Mouse (Mus musculus): Measurements from ENCODE around the gene Cst7. TPM values are rescaled to one million over a fixed set of nuclear protein-coding genes. Genes with fewer than 3 reads are reported as not detected.

Gene Cst7
- polyA plus RNA-seq, 1 experiment from 2014 or later: 0.23 TPM

GRCm38 (mm10) chr2:150579628-150580027 is 9.4 kb downstream of the Cst7 start:
- ATAC-seq (ENCODE audit: low FRiP score): no peak

GRCm38 (mm10) chr2:150589076-150589475 is 18.9 kb downstream of the Cst7 start:
- DNase-seq (ENCODE audit: low spot score) (no peak), ATAC-seq (ENCODE audit: low FRiP score) (no peak)
- 76% methylated on average over 11 of the region's 11 CpGs for WGBS
- Histone ChIP-seq H3K4me2 (replicated peaks; ENCODE audit: low read depth, low read length) (no peak overlapping the region), H3K4me1 (replicated peaks; ENCODE audit: control insufficient read depth, insufficient read depth, low read length) (no peaks in the 10 kb centered on the region), H3K36me3 (ENCODE audit: control insufficient read depth, insufficient read depth, low read length) (peaks cover 4% of the 10 kb centered on the region; the same call in 1 of the 2 replicates), H3K27ac (ENCODE audit: low read depth, low read length) (no peak overlapping the region), H3K9ac (ENCODE audit: low read depth, low read length) (no peak overlapping the region), H3K27me3 (ENCODE audit: control insufficient read depth, insufficient read depth, low read length) (no peaks in the 10 kb centered on the region), H3K9me3 (ENCODE audit: control insufficient read depth, low read length) (no peaks in the 10 kb centered on the region), H3K4me3 (ENCODE audit: low read depth, low read length) (no peak overlapping the region)

More at GRCm38 (mm10) chr2:150579628-150580027, 9.4 kb downstream of the Cst7 start:
- DNase-seq (ENCODE audit: low spot score): no peak
- H3K4me1 ChIP-seq (replicated peaks; ENCODE audit: control insufficient read depth, insufficient read depth, low read length): no peaks in the 10 kb centered on the region
- peaks cover 7% of the 10 kb centered on the region; the same call in 1 of the 2 replicates for H3K36me3 ChIP-seq (ENCODE audit: control insufficient read depth, insufficient read depth, low read length)
- WGBS: 97% methylated on average over 1 of the region's 1 CpGs
- no peak overlapping the region for H3K9ac ChIP-seq (ENCODE audit: low read depth, low read length)
- H3K27ac ChIP-seq (ENCODE audit: low read depth, low read length): no peak overlapping the region
- no peaks in the 10 kb centered on the region for H3K27me3 ChIP-seq (ENCODE audit: control insufficient read depth, insufficient read depth, low read length)
- no peaks in the 10 kb centered on the region for H3K9me3 ChIP-seq (ENCODE audit: control insufficient read depth, low read length)
- H3K4me3 ChIP-seq (ENCODE audit: low read depth, low read length): no peak overlapping the region
- H3K4me2 ChIP-seq (replicated peaks; ENCODE audit: low read depth, low read length): no peak overlapping the region

DNA sequence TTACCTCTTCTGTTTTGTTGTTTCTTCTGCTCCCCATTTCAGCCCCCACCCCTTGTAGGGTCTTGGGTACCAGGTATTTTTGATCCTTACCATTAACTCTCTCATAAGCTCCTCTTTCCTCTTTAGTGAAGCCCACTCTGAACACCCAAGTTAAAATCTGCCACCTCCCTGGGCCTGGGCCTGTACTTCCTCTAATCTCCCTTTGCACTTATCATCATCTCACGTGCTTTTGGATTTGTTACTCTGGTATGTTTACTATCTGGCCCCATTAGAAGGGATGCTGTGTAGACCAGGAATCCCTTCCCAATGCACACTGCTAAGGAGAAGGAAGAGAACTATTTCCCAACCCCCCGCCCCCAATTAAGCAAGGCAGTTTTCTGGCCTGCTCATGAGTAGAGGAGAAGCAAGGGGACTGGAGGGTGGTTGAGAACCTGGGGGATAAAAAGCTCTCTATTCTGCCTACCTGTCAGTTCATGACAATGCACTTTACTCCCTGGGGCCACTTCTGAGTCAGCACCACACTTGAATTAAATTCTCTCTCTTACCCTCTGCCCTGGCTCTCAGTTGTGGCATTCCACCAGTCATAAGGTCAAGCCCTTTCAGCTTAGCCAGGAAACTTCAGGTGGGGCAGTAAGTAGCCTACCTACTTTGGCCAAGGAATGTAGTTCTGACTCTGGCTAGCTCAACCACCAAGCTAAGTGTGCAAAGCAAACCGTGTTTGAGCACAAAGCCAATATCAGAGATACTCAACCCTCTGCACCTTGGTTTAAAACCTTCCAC is 25.4 kb downstream of the Cst7 start:
- Histone ChIP-seq H3K27me3 (ENCODE audit: control insufficient read depth, insufficient read depth, low read length) (no peaks in the 10 kb centered on the region), H3K36me3 (ENCODE audit: control insufficient read depth, insufficient read depth, low read length) (no peaks in the 10 kb centered on the region), H3K9me3 (ENCODE audit: control insufficient read depth, low read length) (no peaks in the 10 kb centered on the region), H3K4me1 (replicated peaks; ENCODE audit: control insufficient read depth, insufficient read depth, low read length) (no peaks in the 10 kb centered on the region), H3K9ac (ENCODE audit: low read depth, low read length) (no peak overlapping the region), H3K4me3 (ENCODE audit: low read depth, low read length) (no peak overlapping the region), H3K27ac (ENCODE audit: low read depth, low read length) (no peak overlapping the region), H3K4me2 (replicated peaks; ENCODE audit: low read depth, low read length) (no peak overlapping the region)
- 89% methylated on average over 3 of the region's 3 CpGs for WGBS
- no peak for DNase-seq (ENCODE audit: low spot score)
- ATAC-seq (ENCODE audit: low FRiP score): no peak

DNA sequence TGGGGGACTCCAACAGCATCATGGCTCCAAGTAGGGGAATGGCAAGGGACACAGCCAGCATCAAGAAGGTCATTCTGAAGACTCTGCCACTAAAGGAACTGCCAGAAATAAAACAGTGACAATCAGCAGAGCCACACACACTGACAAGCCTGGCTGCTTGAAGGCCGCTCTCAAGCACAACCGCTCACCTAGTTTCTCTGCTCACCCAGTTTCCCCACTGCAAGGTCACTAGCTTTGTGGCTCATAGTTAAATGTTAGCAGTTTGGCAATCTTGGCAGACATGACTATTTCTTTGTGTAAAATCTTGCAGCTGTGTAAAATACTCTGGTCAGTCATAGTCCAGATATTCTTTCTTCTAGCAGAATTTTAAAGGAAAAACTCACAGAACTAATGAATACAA is 30.0 kb downstream of the Cst7 start:
- H3K9ac ChIP-seq (ENCODE audit: low read depth, low read length): no peak overlapping the region
- 96% methylated on average over 2 of the region's 2 CpGs for WGBS
- no peaks in the 10 kb centered on the region for H3K4me1 ChIP-seq (replicated peaks; ENCODE audit: control insufficient read depth, insufficient read depth, low read length)
- H3K4me3 ChIP-seq (ENCODE audit: low read depth, low read length): no peak overlapping the region
- H3K4me2 ChIP-seq (replicated peaks; ENCODE audit: low read depth, low read length): no peak overlapping the region
- no peak for DNase-seq (ENCODE audit: low spot score)
- no peak overlapping the region for H3K27ac ChIP-seq (ENCODE audit: low read depth, low read length)
- ATAC-seq (ENCODE audit: low FRiP score): no peak
- H3K9me3 ChIP-seq (ENCODE audit: control insufficient read depth, low read length): no peaks in the 10 kb centered on the region
- no peaks in the 10 kb centered on the region for H3K27me3 ChIP-seq (ENCODE audit: control insufficient read depth, insufficient read depth, low read length)
- no peaks in the 10 kb centered on the region for H3K36me3 ChIP-seq (ENCODE audit: control insufficient read depth, insufficient read depth, low read length)

DNA sequence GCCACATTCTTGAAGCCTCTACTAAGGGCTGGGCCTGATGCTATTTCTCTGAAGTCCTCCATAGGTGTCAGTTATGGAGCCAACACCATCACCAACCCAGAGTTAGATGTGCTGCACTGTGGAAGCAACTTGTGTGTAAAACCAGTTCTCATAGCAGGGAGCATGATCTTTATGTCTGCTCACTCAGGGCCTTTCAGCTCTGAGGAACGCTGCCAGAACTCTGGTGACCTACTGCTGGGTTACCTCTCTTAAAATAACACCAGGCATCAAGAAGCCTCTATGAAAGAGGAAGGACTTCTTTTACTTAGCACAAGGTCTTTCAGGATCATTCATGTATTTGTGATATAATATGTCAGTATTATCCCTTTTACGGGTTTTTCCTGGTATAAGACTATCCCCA is 32.0 kb downstream of the Cst7 start:
- ATAC-seq (ENCODE audit: low FRiP score) (no peak), DNase-seq (ENCODE audit: low spot score) (no peak)
- no peaks in the 10 kb centered on the region for H3K4me1 ChIP-seq (replicated peaks; ENCODE audit: control insufficient read depth, insufficient read depth, low read length)
- no peaks in the 10 kb centered on the region for H3K27me3 ChIP-seq (ENCODE audit: control insufficient read depth, insufficient read depth, low read length)
- WGBS: 87% methylated on average over 2 of the region's 2 CpGs
- H3K27ac ChIP-seq (ENCODE audit: low read depth, low read length): no peak overlapping the region
- no peak overlapping the region for H3K4me3 ChIP-seq (ENCODE audit: low read depth, low read length)
- no peak overlapping the region for H3K4me2 ChIP-seq (replicated peaks; ENCODE audit: low read depth, low read length)
- no peak overlapping the region for H3K9ac ChIP-seq (ENCODE audit: low read depth, low read length)
- no peaks in the 10 kb centered on the region for H3K9me3 ChIP-seq (ENCODE audit: control insufficient read depth, low read length)
- no peaks in the 10 kb centered on the region for H3K36me3 ChIP-seq (ENCODE audit: control insufficient read depth, insufficient read depth, low read length)

GRCm38 (mm10) chr2:150604802-150605201 is 34.6 kb downstream of the Cst7 start:
- Histone ChIP-seq H3K4me2 (replicated peaks; ENCODE audit: low read depth, low read length) (no peak overlapping the region), H3K9ac (ENCODE audit: low read depth, low read length) (no peak overlapping the region), H3K9me3 (ENCODE audit: control insufficient read depth, low read length) (no peaks in the 10 kb centered on the region), H3K27ac (ENCODE audit: low read depth, low read length) (no peak overlapping the region), H3K27me3 (ENCODE audit: control insufficient read depth, insufficient read depth, low read length) (no peaks in the 10 kb centered on the region), H3K4me1 (replicated peaks; ENCODE audit: control insufficient read depth, insufficient read depth, low read length) (no peaks in the 10 kb centered on the region), H3K36me3 (ENCODE audit: control insufficient read depth, insufficient read depth, low read length) (no peaks in the 10 kb centered on the region), H3K4me3 (ENCODE audit: low read depth, low read length) (no peak overlapping the region)
- WGBS: 82% methylated on average over 2 of the region's 2 CpGs
- no peak for DNase-seq (ENCODE audit: low spot score)
- ATAC-seq (ENCODE audit: low FRiP score): no peak

GRCm38 (mm10) chr2:150607086-150607485 is 36.9 kb downstream of the Cst7 start:
- no peaks in the 10 kb centered on the region for H3K4me1 ChIP-seq (replicated peaks; ENCODE audit: control insufficient read depth, insufficient read depth, low read length)
- H3K9ac ChIP-seq (ENCODE audit: low read depth, low read length): no peak overlapping the region
- no peaks in the 10 kb centered on the region for H3K36me3 ChIP-seq (ENCODE audit: control insufficient read depth, insufficient read depth, low read length)
- 78% methylated on average over 1 of the region's 1 CpGs for WGBS
- H3K9me3 ChIP-seq (ENCODE audit: control insufficient read depth, low read length): no peaks in the 10 kb centered on the region
- H3K4me2 ChIP-seq (replicated peaks; ENCODE audit: low read depth, low read length): 0 out of 2 replicates have a peak overlapping the region, but pooled peaks have one; percentile 84
- no peak overlapping the region for H3K4me3 ChIP-seq (ENCODE audit: low read depth, low read length)
- no peak for ATAC-seq (ENCODE audit: low FRiP score)
- no peak overlapping the region for H3K27ac ChIP-seq (ENCODE audit: low read depth, low read length)
- H3K27me3 ChIP-seq (ENCODE audit: control insufficient read depth, insufficient read depth, low read length): no peaks in the 10 kb centered on the region
- DNase-seq (ENCODE audit: low spot score): no peak

- Histone ChIP-seq H3K27me3 (ENCODE audit: control insufficient read depth, insufficient read depth, low read length) (no peaks in the 10 kb centered on the region), H3K9me3 (ENCODE audit: control insufficient read depth, low read length) (no peaks in the 10 kb centered on the region), H3K9ac (ENCODE audit: low read depth, low read length) (peak within 1 kb of the TSS; percentile 78), H3K27ac (ENCODE audit: low read depth, low read length) (no peak within 1 kb of the TSS), H3K4me1 (replicated peaks; ENCODE audit: control insufficient read depth, insufficient read depth, low read length) (no peaks in the 10 kb centered on the region), H3K36me3 (ENCODE audit: control insufficient read depth, insufficient read depth, low read length) (no peaks in the 10 kb centered on the region), H3K4me2 (replicated peaks; ENCODE audit: low read depth, low read length) (peak within 1 kb of the TSS; percentile 84), H3K4me3 (ENCODE audit: low read depth, low read length) (peak within 1 kb of the TSS; percentile 93)
- under 1% methylated on average over 42 of the region's 42 CpGs for WGBS
- peak; percentile 99 for ATAC-seq (ENCODE audit: low FRiP score)
- peak; percentile 98 for DNase-seq (ENCODE audit: low spot score)
Measured at GRCm38 (mm10) chr2:150608087-150608799, 38.0 kb downstream of the Cst7 start, which contains the start of gene Apmap. Apmap (minus strand) TSS chr2:150608567.
